Mouse (Mus musculus) thymus, postnatal 36 days (tissue): ENCODE data around the gene Cyp2j8.
"Not testable (repeated sequence)": the region's sequence is repeated elsewhere in the genome, so short reads cannot be mapped to it uniquely, and the experiment has no call there.

Source experiments
- DNase-seq, 2 experiments: peaks; one replicate each; pipeline ENCODE4 v3.0.0; 2022; ENCODE audit warnings: mixed read lengths in 2 of 2

The Cyp2j8 gene

GRCm38 (mm10) chr4:96507286-96507685 lies at the start of gene Cyp2j8:
TSS of gene Cyp2j8 (minus strand) at chr4:96507386.
- DNase-seq, result no peak

GRCm38 (mm10) chr4:96553133-96553819 lies 46.1 kb upstream of the Cyp2j8 start, which contains the start of gene Cyp2j6:
TSS of gene Cyp2j6 (minus strand) at chr4:96553661.
- DNase-seq, result no peak

DNA sequence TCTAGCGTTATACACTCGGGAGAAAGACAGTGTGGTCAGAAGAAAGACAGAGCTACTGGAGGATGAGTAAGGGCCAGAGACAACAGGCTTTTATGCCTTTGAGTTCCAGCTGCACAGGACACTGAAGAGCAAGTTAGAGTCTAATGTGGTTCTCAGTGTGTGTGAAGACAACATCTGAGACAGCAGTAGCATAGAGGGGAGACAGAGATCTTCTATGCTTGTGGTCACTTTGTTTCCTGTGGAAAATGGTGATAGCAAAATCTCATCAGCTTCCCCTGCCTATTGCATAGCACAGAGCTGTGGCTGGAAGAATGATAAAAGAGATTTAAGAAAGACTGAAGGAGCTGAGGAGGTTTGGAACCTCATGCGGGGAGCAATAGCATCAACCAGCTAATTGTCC lies 44.4 kb upstream of the Cyp2j8 start:
- no peak for DNase-seq

DNA sequence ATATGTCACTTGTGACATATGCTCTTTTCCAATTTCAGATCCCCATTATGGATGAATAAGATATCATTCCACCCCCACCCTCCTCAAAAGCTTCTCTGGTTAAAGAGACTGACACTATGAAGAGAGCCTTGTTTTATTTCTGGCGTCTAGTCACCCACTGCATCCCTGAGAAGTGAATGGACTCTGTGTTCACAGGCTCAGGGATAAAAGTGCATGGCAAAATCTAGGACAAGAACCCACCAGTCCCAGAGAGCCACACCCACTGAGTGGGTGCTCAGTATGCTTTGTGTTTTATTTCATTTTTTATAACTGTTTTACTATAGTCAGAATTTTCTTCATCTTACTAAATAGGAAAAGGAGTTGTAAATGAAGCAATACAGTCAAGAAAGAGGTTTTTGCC lies 38.8 kb upstream of the Cyp2j8 start:
- DNase-seq, result no peak

DNA sequence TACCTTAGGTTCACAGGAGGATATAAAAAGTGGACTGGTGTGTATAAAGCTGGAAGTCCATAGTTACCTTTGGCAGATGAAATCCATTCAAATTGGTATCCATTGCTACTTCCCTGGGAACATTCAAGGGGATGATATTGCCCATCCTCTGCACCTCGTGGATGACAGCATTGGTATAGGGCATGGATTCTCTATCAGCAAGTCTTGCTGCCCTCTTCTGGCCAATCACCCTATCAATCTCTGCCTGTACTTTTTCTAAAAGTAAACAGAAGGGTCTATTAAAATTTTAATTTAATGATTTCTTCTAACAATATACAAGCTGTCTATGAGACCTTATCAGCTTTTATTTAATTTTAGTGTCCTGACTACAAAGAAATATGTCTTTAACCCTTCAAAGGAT lies 18.6 kb upstream of the Cyp2j8 start:
- no peak for DNase-seq

DNA sequence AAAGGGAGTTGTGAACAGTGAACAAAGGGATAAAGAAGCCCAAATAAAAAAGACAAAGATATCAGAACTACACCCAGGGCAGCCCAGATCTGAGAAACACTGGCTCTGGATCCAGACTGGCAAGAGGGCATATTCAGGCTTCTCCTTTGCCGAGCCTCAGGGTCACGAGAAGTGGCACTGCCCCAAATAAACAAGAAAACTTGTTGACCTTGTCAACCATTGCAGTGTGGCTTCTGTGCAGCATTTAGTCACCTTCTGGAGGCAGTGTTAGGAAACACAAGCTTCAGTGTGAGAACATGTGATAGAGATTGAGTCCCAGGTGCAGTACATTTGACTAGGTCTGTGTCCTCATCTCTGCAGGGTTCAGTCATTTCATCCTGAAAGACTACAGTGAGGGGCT lies 15.1 kb upstream of the Cyp2j8 start:
- DNase-seq, result no peak

DNA sequence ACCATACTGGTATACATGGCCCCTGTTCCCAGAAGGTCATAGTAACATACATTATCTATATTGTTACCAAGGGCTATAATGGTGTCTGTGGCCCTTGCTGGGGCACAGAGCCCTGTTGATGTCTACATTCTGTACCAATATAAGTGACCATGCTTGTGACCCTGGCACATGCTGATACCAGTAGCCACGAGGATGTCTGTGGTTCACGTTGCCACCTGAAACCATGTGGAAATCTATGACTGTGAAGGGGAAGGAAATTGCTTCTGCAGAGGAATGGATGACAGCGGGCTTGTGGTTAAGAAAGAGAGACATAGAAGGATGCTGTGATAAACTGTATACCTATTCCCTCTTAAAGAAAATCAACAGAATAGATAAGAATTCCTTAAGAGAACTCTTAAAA lies 2.9 kb upstream of the Cyp2j8 start:
- DNase-seq, result no peak

GRCm38 (mm10) chr4:96463311-96464060 lies 43.7 kb downstream of the Cyp2j8 start:
- DNase-seq, result not testable (repeated sequence)
